Mouse (Mus musculus): ENCODE measurements at regions not wholly inside any gene's neighbourhood (a gene's known extent, or its start where the extent isn't known, plus 50 kb on each side); places are given as distances from the start of the nearest gene placed in this dataset.

DNA sequence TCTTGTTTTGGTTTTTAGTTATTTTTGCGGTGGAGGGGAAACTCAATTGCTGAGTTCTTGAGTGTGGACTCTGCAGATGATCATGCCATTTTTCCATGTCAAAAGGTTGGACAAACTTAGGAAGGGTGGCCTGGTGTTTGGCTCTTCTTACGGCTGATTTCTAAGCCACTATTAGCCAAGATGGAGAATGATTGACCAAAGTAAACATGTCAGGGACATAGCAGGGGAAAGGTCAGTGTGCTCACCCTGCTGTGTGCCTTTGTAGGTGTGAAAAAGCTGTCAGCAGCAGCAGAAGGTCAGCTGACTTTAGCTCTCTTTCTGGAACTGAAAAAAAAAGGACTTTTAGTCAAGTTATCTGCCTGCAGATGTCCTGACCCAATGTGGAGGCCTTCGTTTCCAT is 137.4 kb upstream of the Mylip start:
- TF ChIP-seq POLR2A (IDR thresholded peaks at IDR 0.05; ENCODE audit: extremely low read depth, insufficient read depth, low read length), result no peak
- TF ChIP-seq CTCF (IDR thresholded peaks at IDR 0.05; ENCODE audit: low read depth, low read length), result no peak

All from liver, adult 2 months (tissue).